Mouse (Mus musculus): ENCODE measurements at regions not wholly inside any gene's neighbourhood (a gene's known extent, or its start where the extent isn't known, plus 50 kb on each side); places are given as distances from the start of the nearest gene placed in this dataset.

DNA sequence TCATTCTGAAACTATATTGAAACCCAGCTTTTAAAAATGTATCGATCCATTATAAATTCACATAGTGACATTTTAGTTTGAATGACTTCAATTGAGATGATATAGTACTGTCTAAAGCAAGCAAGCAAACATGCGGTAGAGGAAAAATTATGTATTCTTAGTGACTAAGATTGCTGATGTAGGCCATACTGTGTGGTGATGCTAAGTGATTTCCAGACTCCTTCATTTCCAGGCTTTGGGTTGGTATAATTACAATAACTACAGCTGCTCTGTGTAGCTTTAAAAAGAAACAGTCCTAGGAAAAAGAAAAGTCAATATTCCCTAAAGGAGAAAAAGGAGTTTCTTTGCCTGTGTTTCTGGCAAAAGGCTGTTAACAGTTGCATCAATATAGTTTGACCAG, 175.0 kb downstream of the Rps12 start:
- Histone ChIP-seq H3K9me3 (ENCODE audit: control insufficient read depth, low read length) (no peaks in the 10 kb centered on the region), H3K4me1 (ENCODE audit: control insufficient read depth, insufficient read depth, low read length) (peaks cover 22% of the 10 kb centered on the region), H3K4me2 (replicated peaks; ENCODE audit: low read depth, low read length, severe bottlenecking) (no peak overlapping the region), H3K27me3 (ENCODE audit: control insufficient read depth, insufficient read depth, low read length) (no peaks in the 10 kb centered on the region), H3K4me3 (replicated peaks; ENCODE audit: low read length) (no peak overlapping the region), H3K27ac (replicated peaks; ENCODE audit: low read depth, low read length) (no peak overlapping the region), H3K36me3 (ENCODE audit: control insufficient read depth, insufficient read depth, low read length) (no peaks in the 10 kb centered on the region), H3K9ac (ENCODE audit: low read depth, low read length, severe bottlenecking) (no peak overlapping the region)
- ATAC-seq (ENCODE audit: low FRiP score, low read depth) (no peak), DNase-seq (ENCODE audit: low spot score) (no peak)
- 80% methylated on average over 2 of the region's 2 CpGs for WGBS
- TF ChIP-seq POLR2A (IDR thresholded peaks at IDR 0.05; ENCODE audit: borderline replicate concordance, extremely low read depth, insufficient read depth, insufficient read length) = no peak

DNA sequence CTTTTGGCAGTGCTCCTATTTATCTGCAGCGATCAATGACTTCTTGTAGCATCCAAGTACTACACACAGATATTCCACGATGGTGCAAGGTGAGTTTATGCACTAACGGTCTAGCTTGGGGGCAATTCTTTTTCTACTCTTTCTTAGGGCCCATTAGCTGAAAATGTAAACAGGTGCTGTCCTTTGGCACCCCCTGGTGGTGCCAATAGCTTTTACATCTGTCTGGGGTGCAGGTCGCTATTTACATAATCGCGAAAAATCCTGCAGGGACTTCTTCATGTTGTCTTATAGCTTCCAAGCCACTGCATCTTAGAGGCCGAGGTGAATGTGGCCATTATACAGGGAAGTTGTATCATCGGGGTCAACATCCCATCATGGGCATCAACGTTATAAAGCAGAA, 175.9 kb downstream of the Rps12 start:
- 31% methylated on average over 9 of the region's 9 CpGs for WGBS
- no peak overlapping the region for H3K27ac ChIP-seq (replicated peaks; ENCODE audit: low read depth, low read length)
- no peak overlapping the region for H3K9ac ChIP-seq (ENCODE audit: low read depth, low read length, severe bottlenecking)

DNA sequence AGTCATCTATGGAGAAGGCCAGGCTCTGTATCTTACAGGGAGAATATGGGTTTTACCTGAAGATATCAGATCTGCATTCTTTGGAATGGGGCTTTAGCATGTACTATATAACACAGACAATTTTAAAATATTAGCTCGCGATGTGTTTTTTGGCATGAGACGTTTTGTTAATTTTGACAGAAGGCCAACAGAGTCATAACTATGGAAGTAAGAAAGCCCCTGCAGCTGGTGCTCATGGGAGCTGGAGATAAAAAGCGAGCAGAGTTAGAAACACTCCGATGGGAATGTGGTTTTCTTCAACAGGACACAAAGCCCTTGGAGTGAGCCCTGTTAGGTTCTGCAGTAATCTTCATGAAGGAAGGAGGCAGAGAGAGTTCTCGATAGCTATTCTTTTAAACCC, 176.6 kb downstream of the Rps12 start:
- Histone ChIP-seq H3K27ac (replicated peaks; ENCODE audit: low read depth, low read length) (no peak overlapping the region; the same call in 1 of the 2 replicates), H3K4me2 (replicated peaks; ENCODE audit: low read depth, low read length, severe bottlenecking) (no peak overlapping the region), H3K4me3 (replicated peaks; ENCODE audit: low read length) (no peak overlapping the region), H3K36me3 (ENCODE audit: control insufficient read depth, insufficient read depth, low read length) (no peaks in the 10 kb centered on the region), H3K9ac (ENCODE audit: low read depth, low read length, severe bottlenecking) (no peak overlapping the region), H3K27me3 (ENCODE audit: control insufficient read depth, insufficient read depth, low read length) (no peaks in the 10 kb centered on the region), H3K4me1 (ENCODE audit: control insufficient read depth, insufficient read depth, low read length) (peaks cover 22% of the 10 kb centered on the region), H3K9me3 (ENCODE audit: control insufficient read depth, low read length) (no peaks in the 10 kb centered on the region)
- no peak for ATAC-seq (ENCODE audit: low FRiP score, low read depth)
- 68% methylated on average over 6 of the region's 6 CpGs for WGBS
- no peak for TF ChIP-seq POLR2A (IDR thresholded peaks at IDR 0.05; ENCODE audit: borderline replicate concordance, extremely low read depth, insufficient read depth, insufficient read length)
- DNase-seq (ENCODE audit: low spot score) = no peak

More for the DNA sequence above, 175.9 kb downstream of the Rps12 start:
- Histone ChIP-seq H3K4me3 (replicated peaks; ENCODE audit: low read length) (no peak overlapping the region), H3K36me3 (ENCODE audit: control insufficient read depth, insufficient read depth, low read length) (no peaks in the 10 kb centered on the region), H3K27me3 (ENCODE audit: control insufficient read depth, insufficient read depth, low read length) (no peaks in the 10 kb centered on the region), H3K9me3 (ENCODE audit: control insufficient read depth, low read length) (no peaks in the 10 kb centered on the region), H3K4me1 (ENCODE audit: control insufficient read depth, insufficient read depth, low read length) (peaks cover 22% of the 10 kb centered on the region), H3K4me2 (replicated peaks; ENCODE audit: low read depth, low read length, severe bottlenecking) (no peak overlapping the region)
- peak; percentile 83 for DNase-seq (ENCODE audit: low spot score)
- TF ChIP-seq POLR2A (IDR thresholded peaks at IDR 0.05; ENCODE audit: borderline replicate concordance, extremely low read depth, insufficient read depth, insufficient read length) = no peak
- ATAC-seq (ENCODE audit: low FRiP score, low read depth) = no peak

DNA sequence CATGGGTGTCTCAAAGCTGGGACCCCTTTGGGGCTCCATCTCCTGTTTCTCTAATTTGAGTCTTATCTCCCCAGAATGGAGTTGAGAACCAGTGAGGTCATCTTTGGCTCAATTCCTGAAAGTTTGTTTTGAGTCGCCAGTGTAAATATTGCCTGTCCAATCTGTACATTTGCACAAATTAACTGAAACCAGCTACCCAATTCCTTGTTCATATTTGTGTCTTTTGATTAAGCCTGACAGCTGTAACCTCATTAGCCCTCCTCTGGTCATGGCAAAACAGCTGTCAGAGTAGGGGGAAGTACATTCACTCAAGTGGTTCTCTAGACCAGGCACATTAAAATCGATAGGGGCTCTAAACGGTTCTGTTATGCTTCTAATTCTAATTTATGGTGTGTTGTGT, 177.0 kb downstream of the Rps12 start:
- no peaks in the 10 kb centered on the region for H3K9me3 ChIP-seq (ENCODE audit: control insufficient read depth, low read length)
- TF ChIP-seq POLR2A (IDR thresholded peaks at IDR 0.05; ENCODE audit: borderline replicate concordance, extremely low read depth, insufficient read depth, insufficient read length) = no peak
- H3K4me3 ChIP-seq (replicated peaks; ENCODE audit: low read length) = no peak overlapping the region
- no peaks in the 10 kb centered on the region for H3K36me3 ChIP-seq (ENCODE audit: control insufficient read depth, insufficient read depth, low read length)
- 33% methylated on average over 3 of the region's 3 CpGs for WGBS
- H3K9ac ChIP-seq (ENCODE audit: low read depth, low read length, severe bottlenecking) = no peak overlapping the region
- no peak overlapping the region for H3K27ac ChIP-seq (replicated peaks; ENCODE audit: low read depth, low read length)
- H3K4me1 ChIP-seq (ENCODE audit: control insufficient read depth, insufficient read depth, low read length) = peaks cover 22% of the 10 kb centered on the region
- no peak overlapping the region for H3K4me2 ChIP-seq (replicated peaks; ENCODE audit: low read depth, low read length, severe bottlenecking)
- H3K27me3 ChIP-seq (ENCODE audit: control insufficient read depth, insufficient read depth, low read length) = no peaks in the 10 kb centered on the region
- peak; percentile 48 for ATAC-seq (ENCODE audit: low FRiP score, low read depth)
- peak; percentile 42 for DNase-seq (ENCODE audit: low spot score)

DNA sequence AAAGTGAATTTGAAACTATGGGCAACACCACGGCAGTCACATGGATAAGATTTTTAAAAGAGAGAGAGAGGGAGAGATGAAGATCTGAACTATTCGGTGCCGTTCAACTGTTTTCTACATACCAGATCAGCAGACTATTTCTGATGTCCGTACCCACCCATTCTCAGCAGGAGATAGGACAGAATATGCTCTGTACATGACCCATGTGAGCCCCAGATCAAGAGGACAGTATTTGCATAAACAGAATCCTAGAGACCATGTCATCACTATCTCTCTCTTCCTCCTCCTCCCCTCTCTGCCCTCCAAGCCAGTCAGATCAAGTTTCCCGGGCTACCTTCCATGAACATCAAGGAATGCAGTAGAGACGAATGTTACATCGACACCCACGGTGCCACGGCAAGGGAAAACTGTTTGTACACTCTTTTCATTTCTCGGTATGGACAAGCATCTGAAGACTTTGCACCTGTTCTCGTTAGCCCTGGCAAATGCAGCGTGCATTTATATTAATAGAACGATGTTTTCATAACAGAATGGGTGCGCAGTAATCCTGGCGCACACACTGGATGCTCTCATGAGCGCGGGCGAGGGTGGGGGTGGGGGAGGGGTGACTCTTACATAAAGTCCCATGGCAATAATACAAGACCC, 177.7 kb downstream of the Rps12 start:
- Histone ChIP-seq H3K27ac (replicated peaks; ENCODE audit: low read depth, low read length) (no peak overlapping the region), H3K9ac (ENCODE audit: low read depth, low read length, severe bottlenecking) (no peak overlapping the region), H3K4me1 (ENCODE audit: control insufficient read depth, insufficient read depth, low read length) (peaks cover 25% of the 10 kb centered on the region), H3K4me2 (replicated peaks; ENCODE audit: low read depth, low read length, severe bottlenecking) (no peak overlapping the region), H3K4me3 (replicated peaks; ENCODE audit: low read length) (no peak overlapping the region), H3K27me3 (ENCODE audit: control insufficient read depth, insufficient read depth, low read length) (no peaks in the 10 kb centered on the region), H3K9me3 (ENCODE audit: control insufficient read depth, low read length) (no peaks in the 10 kb centered on the region), H3K36me3 (ENCODE audit: control insufficient read depth, insufficient read depth, low read length) (no peaks in the 10 kb centered on the region)
- ATAC-seq (ENCODE audit: low FRiP score, low read depth) = peak; percentile 54
- TF ChIP-seq POLR2A (IDR thresholded peaks at IDR 0.05; ENCODE audit: borderline replicate concordance, extremely low read depth, insufficient read depth, insufficient read length) = no peak
- peak; percentile 21 for DNase-seq (ENCODE audit: low spot score)
- WGBS = 80% methylated on average over 18 of the region's 18 CpGs
